Mouse (Mus musculus): ENCODE measurements around the gene Akap13. TPM values are rescaled to one million over a fixed set of nuclear protein-coding genes. Genes with fewer than 3 reads are reported as not detected.

Gene Akap13
- total and polyA plus RNA-seq, 3 experiments, result 11.4 to 32.5 (median 27.7) TPM

GRCm38 (mm10) chr7:75555940-75556339 is 100.6 kb downstream of the Akap13 start:
- H3K4me2 ChIP-seq (ENCODE audit: insufficient read depth, low read depth, poor library complexity, severe bottlenecking), result no peak overlapping the region
- peak in 1 of 2 experiments; percentile 67; a peak in 2 of 4 replicates for TF ChIP-seq CTCF (conservative IDR thresholded peaks at IDR 0.05 in 1 of 2, IDR thresholded peaks at IDR 0.05 in 1 of 2; ENCODE audit: low read depth in 2 of 2, low read length in 2 of 2)
- TF ChIP-seq RAD21 (IDR thresholded peaks at IDR 0.05; ENCODE audit: low read depth, low read length), result peak; percentile 63
- TF ChIP-seq ZC3H11A (IDR thresholded peaks at IDR 0.05; ENCODE audit: low read depth, low read length), result 0 out of 2 replicates have a peak, but pooled peaks have one; percentile 9
- TF ChIP-seq ETS1 (conservative IDR thresholded peaks at IDR 0.05; ENCODE audit: low read depth, low read length), result no peak
- TF ChIP-seq USF1 (IDR thresholded peaks at IDR 0.05; ENCODE audit: low read depth, low read length), result no peak
- TF ChIP-seq SIN3A (IDR thresholded peaks at IDR 0.05; ENCODE audit: low read length), result no peak
- TF ChIP-seq KAT2A (IDR thresholded peaks at IDR 0.05; ENCODE audit: insufficient replicate concordance, low read length), result no peak
- TF ChIP-seq TCF12 (IDR thresholded peaks at IDR 0.05; ENCODE audit: low read depth, low read length), result no peak
- TF ChIP-seq TBP (conservative IDR thresholded peaks at IDR 0.05; ENCODE audit: low read depth, low read length), result no peak
- no peak for TF ChIP-seq NRF1 (IDR thresholded peaks at IDR 0.05; ENCODE audit: low read depth, low read length)
- no peak for TF ChIP-seq MAZ (IDR thresholded peaks at IDR 0.05; ENCODE audit: low read depth, low read length)
- no peak for TF ChIP-seq EP300 (IDR thresholded peaks at IDR 0.05; ENCODE audit: low read length)
- TF ChIP-seq RCOR1 (conservative IDR thresholded peaks at IDR 0.05; ENCODE audit: low read depth, low read length), result no peak
- TF ChIP-seq MAX (IDR thresholded peaks at IDR 0.05; ENCODE audit: low read length), result no peak
- no peak for TF ChIP-seq JUN (IDR thresholded peaks at IDR 0.05; ENCODE audit: insufficient read depth, low read depth, low read length)
- TF ChIP-seq POLR2A (IDR thresholded peaks at IDR 0.05; ENCODE audit: low read depth, low read length), result no peak
- TF ChIP-seq CHD2 (IDR thresholded peaks at IDR 0.05; ENCODE audit: low read length), result no peak
- TF ChIP-seq MXI1 (IDR thresholded peaks at IDR 0.05; ENCODE audit: low read depth, low read length), result no peak
- no peak for TF ChIP-seq HCFC1 (IDR thresholded peaks at IDR 0.05; ENCODE audit: low read depth, low read length)
- no peak for TF ChIP-seq ZKSCAN1 (IDR thresholded peaks at IDR 0.05; ENCODE audit: borderline replicate concordance, low read depth, low read length)
- TF ChIP-seq UBTF (IDR thresholded peaks at IDR 0.05; ENCODE audit: low read depth, low read length), result no peak
- peak; percentile 70 for TF ChIP-seq SMC3 (IDR thresholded peaks at IDR 0.05; ENCODE audit: low read depth, low read length)
- TF ChIP-seq E2F4 (IDR thresholded peaks at IDR 0.05; ENCODE audit: insufficient replicate concordance, low read depth, low read length), result no peak
- TF ChIP-seq POLR2AphosphoS2 (IDR thresholded peaks at IDR 0.05; ENCODE audit: low read depth, low read length), result no peak
- no peak for TF ChIP-seq MEF2A (IDR thresholded peaks at IDR 0.05; ENCODE audit: borderline replicate concordance, low read depth, low read length)
- no peak for TF ChIP-seq ZNF384 (IDR thresholded peaks at IDR 0.05; ENCODE audit: low read depth, low read length)
- no peak for TF ChIP-seq IRF4 (IDR thresholded peaks at IDR 0.05; ENCODE audit: low read depth, low read length)
- no peak for TF ChIP-seq BHLHE40 (IDR thresholded peaks at IDR 0.05; ENCODE audit: low read depth, low read length)
- no peak for TF ChIP-seq MAFK (IDR thresholded peaks at IDR 0.05; ENCODE audit: insufficient replicate concordance, low read length)
- TF ChIP-seq NELFE (IDR thresholded peaks at IDR 0.05; ENCODE audit: low read depth, low read length), result no peak
- no peak for TF ChIP-seq CHD1 (IDR thresholded peaks at IDR 0.05; ENCODE audit: low read depth, low read length)
- dilution Hi-C loops (cut with MboI; ENCODE audit: extremely low pct_ligation_motif_present, extremely low pct_unique_long_range_greater_than_20kb, low sequenced_read_pairs), result no loop called here

More at GRCm38 (mm10) chr7:75555940-75556339, 100.6 kb downstream of the Akap13 start:
- no peaks in the 10 kb centered on the region for H3K27me3 ChIP-seq (replicated peaks)
- in situ Hi-C loops (cut with MboI; ENCODE audit: low pct_ligation_motif_present, low pct_unique_long_range_greater_than_20kb, low sequenced_read_pairs), result loop anchor here (10.0 to 25.0 kb wide), 3 partner anchors 51 to 419 kb away; no protein-coding TSS in a partner anchor
- H3K9ac ChIP-seq (ENCODE audit: insufficient read depth, low read depth), result no peak overlapping the region
- H3K27ac ChIP-seq (ENCODE audit: insufficient read depth, low read depth), result no peak overlapping the region
- H3K79me2 ChIP-seq (replicated peaks; ENCODE audit: control insufficient read depth, extremely low read depth, insufficient read depth, poor library complexity, severe bottlenecking), result no peaks in the 10 kb centered on the region
- no peaks in the 10 kb centered on the region for H3K9me3 ChIP-seq (replicated peaks; ENCODE audit: low read length)
- H3K36me3 ChIP-seq (replicated peaks in 1 of 2; ENCODE audit: control insufficient read depth in 1 of 2, insufficient read depth in 1 of 2, low read length in 1 of 2), result peaks cover 0 to 2% of the 10 kb centered on the region in 2 experiments
- H3K4me3 ChIP-seq (replicated peaks in 1 of 3; ENCODE audit: low read depth in 2 of 3, low read length in 2 of 3, poor library complexity in 1 of 3), result no peak overlapping the region
- no peak for DNase-seq (ENCODE audit: extremely low read depth)
- H3K4me1 ChIP-seq (ENCODE audit: control insufficient read depth in 1 of 2, insufficient read depth in 2 of 2), result peaks cover 6 to 39% of the 10 kb centered on the region in 2 experiments
